Mouse (Mus musculus) megakaryocyte, embryonic 14.5 days (primary cell): ENCODE measurements around the gene Gm44965.

Source experiments
- FLI1 ChIP-seq: IDR thresholded peaks from 2 replicates; pipeline ENCODE4 v1.6.1; 2012; ENCODE audit warnings: low read length, inconsistent platforms, mixed read lengths
- GATA1 ChIP-seq: IDR thresholded peaks from 3 replicates; pipeline ENCODE4 v1.6.1; 2012; ENCODE audit warnings: mixed read lengths, low read length, inconsistent platforms, borderline replicate concordance

DNA sequence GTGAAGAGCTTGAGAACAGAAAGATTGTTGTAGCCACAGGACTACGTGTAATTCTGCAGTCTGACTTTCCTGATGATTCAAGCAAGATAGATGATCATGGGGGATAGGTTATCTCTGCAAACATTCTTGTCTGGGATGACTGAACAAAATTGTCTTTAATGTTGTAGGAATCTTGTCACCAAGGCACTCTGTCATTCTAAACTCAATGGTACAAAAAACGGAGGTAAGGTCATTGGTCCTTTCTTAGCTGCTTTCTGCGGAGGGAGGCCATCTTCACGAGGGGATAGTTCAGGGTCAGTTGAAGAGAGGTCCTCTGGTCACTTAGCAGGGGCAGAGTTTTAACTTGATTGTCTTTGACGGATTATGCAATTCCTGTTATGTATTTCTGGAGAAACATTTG is 15.0 kb upstream of the Gm44965 start:
- no peak for TF ChIP-seq GATA1
- no peak for TF ChIP-seq FLI1
